Mouse (Mus musculus) liver, postnatal 0 days (tissue): ENCODE data around the gene Vmn2r37.
"Not testable (repeated sequence)": the region's sequence is repeated elsewhere in the genome, so short reads cannot be mapped to it uniquely, and the experiment has no call there.

ENCODE experiments used
- CTCF ChIP-seq: sonication (generic); IDR thresholded peaks from 2 replicates; pipeline ENCODE4 v1.5.1; 2016; ENCODE audit warnings: antibody characterized with exemption, low read depth
- EP300 ChIP-seq: IDR thresholded peaks from 2 replicates; pipeline ENCODE4 v1.6.1; 2016; ENCODE audit warnings: antibody characterized with exemption, low read depth, mild to moderate bottlenecking

- not testable (repeated sequence) for TF ChIP-seq CTCF, EP300
These were observed at the start of gene Vmn2r37 for GRCm38 (mm10) chr7:9223553-9223952.
